Mouse (Mus musculus) thymus, adult 2 months (tissue): Measurements from ENCODE around the gene Dmrtc2.

Source experiments
- CTCF ChIP-seq: fragments of 200-500 bp; IDR thresholded peaks from 2 replicates; pipeline ENCODE4 v1.5.1; 2012; ENCODE audit warnings: mild to moderate bottlenecking, control low read depth, low read length, moderate library complexity, borderline replicate concordance; ENCODE audit not compliant: control insufficient read depth, poor library complexity, insufficient read depth; ENCODE audit errors: extremely low read depth
- POLR2A ChIP-seq: fragments of 200-500 bp; IDR thresholded peaks from 2 replicates; pipeline ENCODE4 v1.6.1; 2012; ENCODE audit warnings: mild to moderate bottlenecking, low read length, control low read depth, moderate library complexity; ENCODE audit not compliant: control insufficient read depth, poor library complexity, insufficient read depth; ENCODE audit errors: extremely low read depth

- TF ChIP-seq POLR2A (no peak), CTCF (no peak)
Measured at GRCm38 (mm10) chr7:24891241-24892124, 21.6 kb downstream of the Dmrtc2 start.
